Mouse (Mus musculus) kidney, adult 2 months (tissue): Measurements from ENCODE around the gene Znrf2.

Experiments
- CTCF ChIP-seq: fragments of 200-500 bp; conservative IDR thresholded peaks from 2 replicates; pipeline ENCODE4 v1.5.1; 2011; ENCODE audit warnings: low read depth, mild to moderate bottlenecking, control low read depth, low read length, moderate library complexity, mixed read lengths; ENCODE audit not compliant: insufficient read depth, insufficient read length
- POLR2A ChIP-seq: fragments of 200-500 bp; IDR thresholded peaks from one replicate; pipeline ENCODE4 v1.6.1; 2011; ENCODE audit warnings: low read depth, low read length, control low read depth

DNA sequence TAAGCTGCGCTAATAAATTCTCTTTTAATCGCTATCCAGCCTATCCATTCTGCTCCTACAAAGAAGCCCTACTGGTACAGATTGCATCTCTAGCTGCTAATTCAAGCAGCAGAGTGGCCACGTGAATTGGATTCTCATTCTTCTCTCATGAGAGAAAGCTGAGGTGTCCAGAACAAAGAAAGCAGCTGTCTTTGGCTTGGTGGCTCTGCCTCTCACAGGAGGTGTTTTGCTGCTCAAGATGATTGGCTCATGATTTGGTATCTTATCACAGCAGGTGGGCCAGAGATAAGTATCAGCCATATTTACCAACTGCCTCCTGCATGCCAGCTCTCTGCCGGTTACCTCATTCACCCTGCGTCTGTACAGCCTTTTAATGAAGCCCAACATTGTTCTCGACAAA is 34.8 kb upstream of the Znrf2 start:
- TF ChIP-seq CTCF = no peak
- no peak for TF ChIP-seq POLR2A
